Mouse (Mus musculus): Measurements from ENCODE around the gene Pelo. TPM values are rescaled to one million over a fixed set of nuclear protein-coding genes. Genes with fewer than 3 reads are reported as not detected.
A peak's percentile ranks its signal among the peaks of the same experiment; 100 is the strongest.

Pelo gene
- total RNA-seq, 2 experiments from 2014 or later, result 18.6 to 19.3 TPM

- intact Hi-C loops (cut with DNase I), result no loop called here
- DNase-seq, result no peak
These were observed 9.4 kb upstream of the Pelo start for GRCm38 (mm10) chr13:115099381-115099780.

GRCm38 (mm10) chr13:115098227-115098626, 8.2 kb upstream of the Pelo start:
- intact Hi-C loops (cut with DNase I), result no loop called here
- DNase-seq, result no peak

- no peak for DNase-seq
- intact Hi-C loops (cut with DNase I), result no loop called here
These were observed 7.0 kb upstream of the Pelo start for GRCm38 (mm10) chr13:115096965-115097364.

- DNase-seq, result no peak
- intact Hi-C loops (cut with DNase I), result no loop called here
These were observed 6.2 kb upstream of the Pelo start for GRCm38 (mm10) chr13:115096216-115096615.

GRCm38 (mm10) chr13:115095392-115095791, 5.4 kb upstream of the Pelo start:
- intact Hi-C loops (cut with DNase I), result no loop called here
- DNase-seq, result no peak

GRCm38 (mm10) chr13:115091511-115091910, 1.5 kb upstream of the Pelo start:
- intact Hi-C loops (cut with DNase I), result no loop called here

GRCm38 (mm10) chr13:115090977-115091445, 1.0 kb upstream of the Pelo start:
- intact Hi-C loops (cut with DNase I), result no loop called here
- DNase-seq, result no peak

More at GRCm38 (mm10) chr13:115091511-115091910, 1.5 kb upstream of the Pelo start:
- DNase-seq, result no peak

GRCm38 (mm10) chr13:115089395-115090025, 476 bp downstream of the Pelo start:
- intact Hi-C loops (cut with DNase I), result loop anchor here (5.0 kb wide), 2 partner anchors 57 to 82 kb away; no protein-coding TSS in a partner anchor
- peak; percentile 36 to 38 for DNase-seq

GRCm38 (mm10) chr13:115089020-115089394, 979 bp downstream of the Pelo start:
- DNase-seq, result no peak
- intact Hi-C loops (cut with DNase I), result loop anchor here (5.0 kb wide), 2 partner anchors 57 to 82 kb away; no protein-coding TSS in a partner anchor

- intact Hi-C loops (cut with DNase I), result loop anchor here (5.0 kb wide), 2 partner anchors 54 to 79 kb away; no protein-coding TSS in a partner anchor
- no peak for DNase-seq
These were observed 4.0 kb downstream of the Pelo start for GRCm38 (mm10) chr13:115085974-115086373.

- DNase-seq, result no peak
- intact Hi-C loops (cut with DNase I), result no loop called here
These were observed 7.6 kb downstream of the Pelo start for GRCm38 (mm10) chr13:115082339-115082738.

- intact Hi-C loops (cut with DNase I), result no loop called here
- DNase-seq, result no peak
These were observed 9.9 kb downstream of the Pelo start for GRCm38 (mm10) chr13:115079996-115080585.

GRCm38 (mm10) chr13:115078997-115079685, 10.8 kb downstream of the Pelo start:
- DNase-seq, result no peak
- intact Hi-C loops (cut with DNase I), result no loop called here

GRCm38 (mm10) chr13:115077346-115078134, 12.4 kb downstream of the Pelo start:
- DNase-seq, result no peak
- intact Hi-C loops (cut with DNase I), result no loop called here

GRCm38 (mm10) chr13:115072386-115072785, 17.6 kb downstream of the Pelo start:
- DNase-seq, result no peak
- intact Hi-C loops (cut with DNase I), result no loop called here

GRCm38 (mm10) chr13:115071431-115071830, 18.6 kb downstream of the Pelo start:
- DNase-seq, result no peak

GRCm38 (mm10) chr13:115067968-115068330, 22.0 kb downstream of the Pelo start:
- intact Hi-C loops (cut with DNase I), result no loop called here
- DNase-seq, result no peak

More at GRCm38 (mm10) chr13:115071431-115071830, 18.6 kb downstream of the Pelo start:
- intact Hi-C loops (cut with DNase I), result no loop called here

GRCm38 (mm10) chr13:115067324-115067967, 22.5 kb downstream of the Pelo start:
- intact Hi-C loops (cut with DNase I), result no loop called here
- DNase-seq, result no peak

- DNase-seq, result no peak
- intact Hi-C loops (cut with DNase I), result no loop called here
These were observed 32.4 kb downstream of the Pelo start for GRCm38 (mm10) chr13:115057555-115057954.

GRCm38 (mm10) chr13:115054783-115055182, 35.2 kb downstream of the Pelo start:
- peak in 1 of 2 experiments; percentile 9 for DNase-seq
- intact Hi-C loops (cut with DNase I), result no loop called here

Measured in heart, postnatal 14 days (tissue).